Mouse (Mus musculus) layer of hippocampus, adult 8-10 months (tissue): ENCODE measurements at regions not wholly inside any gene's neighbourhood (a gene's known extent, or its start where the extent isn't known, plus 50 kb on each side); places are given as distances from the start of the nearest gene placed in this dataset.

Source experiments
- DNase-seq, 2 experiments: peaks; one replicate each; pipeline ENCODE4 v3.0.0; 2022; ENCODE audit warnings: low spot score in 2 of 2

DNA sequence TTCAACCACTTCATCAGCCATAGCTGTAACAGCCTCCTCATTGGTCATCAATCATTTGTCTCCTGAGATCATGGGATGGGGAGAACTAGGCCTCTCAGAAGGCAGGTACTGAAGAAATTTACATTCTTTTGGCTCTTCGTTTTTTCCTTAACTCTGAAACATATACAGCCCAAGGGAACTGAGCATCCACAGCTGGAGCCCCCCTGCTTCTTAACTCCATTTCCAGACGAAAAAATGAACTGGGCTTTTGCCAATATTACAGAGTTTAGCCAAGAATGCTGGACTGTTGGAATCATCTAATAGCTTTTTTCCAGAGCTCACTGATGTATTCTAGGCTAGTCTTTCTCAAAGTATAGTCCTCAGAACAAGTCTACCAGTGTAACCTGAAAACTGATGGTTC is 57.3 kb upstream of the Tmem164 start:
- DNase-seq = no peak
